Mouse (Mus musculus) E14TG2a.4 (cell line): Measurements from ENCODE around the gene Aff1.

Experiments
- CTCF ChIP-seq: conservative IDR thresholded peaks from 2 replicates; pipeline ENCODE4 v1.5.1; 2014; ENCODE audit warnings: low read length
- POU5F1 ChIP-seq: IDR thresholded peaks from 2 replicates; pipeline ENCODE4 v1.6.1; 2014; ENCODE audit warnings: low read length, borderline replicate concordance

DNA sequence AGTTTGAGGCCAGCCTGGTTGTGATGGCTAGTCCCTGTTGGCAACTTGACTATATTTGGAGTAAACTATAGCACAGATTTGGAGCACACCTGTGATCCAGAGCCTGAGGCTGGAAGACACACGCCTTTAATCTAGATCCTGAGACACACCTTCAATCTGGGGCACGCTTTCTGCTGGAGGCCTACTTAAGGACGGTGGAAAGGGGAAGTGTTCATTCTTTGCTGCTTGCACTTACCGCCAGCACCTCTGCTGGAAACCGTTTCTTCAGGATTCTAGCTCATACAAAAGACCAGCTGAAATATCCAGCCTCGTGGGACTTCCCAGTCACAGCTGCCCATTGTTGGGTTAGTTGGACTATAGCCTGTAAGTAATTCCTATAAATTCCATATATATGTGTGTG is 10.4 kb downstream of the Aff1 start:
- TF ChIP-seq CTCF (no peak), POU5F1 (no peak)
